Mouse (Mus musculus): Measurements from ENCODE around the gene Gm3252.
"Not testable (repeated sequence)": the region's sequence is repeated elsewhere in the genome, so short reads cannot be mapped to it uniquely, and the experiment has no call there.

Gene Gm3252

DNA sequence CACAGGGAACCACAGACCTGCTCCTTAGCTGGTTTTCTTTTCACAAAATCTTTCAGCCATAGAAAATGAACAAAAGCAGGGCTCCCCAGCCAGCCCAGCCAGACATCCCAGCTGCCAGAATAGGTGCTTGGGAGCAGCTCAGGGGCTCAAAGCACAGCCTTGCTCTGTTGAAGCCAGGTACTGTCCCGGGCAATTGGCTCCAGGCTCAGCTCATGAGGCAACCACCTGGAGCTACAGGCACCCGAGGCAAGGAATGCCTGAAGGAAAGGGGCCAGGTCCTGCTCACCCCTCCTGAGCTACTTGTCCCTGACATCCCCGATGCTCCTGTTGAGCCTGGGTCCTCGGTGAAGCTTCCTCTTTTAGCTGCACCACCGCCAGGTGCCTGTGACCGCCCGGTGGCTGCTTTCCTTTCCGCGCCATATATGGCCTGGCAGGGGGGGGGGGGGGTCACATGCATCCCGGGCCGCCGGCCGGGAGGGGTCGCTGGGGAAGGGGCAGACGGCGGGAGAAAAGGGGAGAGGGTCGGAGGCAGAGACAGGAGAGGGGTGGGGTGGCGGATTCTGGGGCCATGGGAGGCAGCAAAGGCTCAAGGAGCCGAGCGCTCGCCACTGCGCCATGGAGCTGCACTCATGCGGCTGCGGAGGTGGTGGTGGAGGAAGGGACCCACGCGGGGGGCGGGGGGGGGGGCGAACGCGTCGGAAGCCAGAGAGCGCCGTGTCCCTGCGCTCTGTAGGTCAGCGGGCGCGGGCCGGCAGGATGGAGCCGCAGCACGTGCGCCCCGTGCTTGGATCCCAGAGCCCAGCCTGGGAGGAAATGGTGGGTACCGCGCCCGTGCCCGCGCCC lies at the start of gene Gm3252:
Gm3252 (plus strand) TSS at position 738 of the 843 bp plus-strand sequence.
- DNase-seq (ENCODE audit: low spot score in 2 of 2) = not testable (repeated sequence)

DNA sequence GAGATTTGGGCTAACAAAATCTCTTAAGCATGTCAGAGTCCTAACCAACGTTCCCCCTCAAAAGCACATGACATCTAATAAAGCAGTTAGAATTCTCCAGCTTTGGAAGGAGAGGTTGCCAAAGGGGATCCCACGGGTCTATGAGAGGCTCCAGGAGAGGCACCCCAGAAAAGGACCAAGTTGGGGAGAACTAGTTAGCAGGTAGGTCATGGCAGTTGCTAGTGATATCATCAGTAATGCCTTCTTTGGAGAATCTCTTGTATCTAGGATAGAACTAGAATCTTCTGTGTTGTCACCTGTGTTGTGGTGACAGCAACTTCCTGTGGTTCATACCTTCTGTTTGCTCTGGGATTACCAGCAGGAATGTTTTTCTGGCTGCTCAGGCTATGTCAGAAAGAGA lies 17.6 kb upstream of the Gm3252 start, which contains the start of gene Gm7876:
Gm7876 (plus strand) TSS at position 301 of the 400 bp plus-strand sequence.
- DNase-seq (ENCODE audit: low spot score in 2 of 2) = not testable (repeated sequence)

DNA sequence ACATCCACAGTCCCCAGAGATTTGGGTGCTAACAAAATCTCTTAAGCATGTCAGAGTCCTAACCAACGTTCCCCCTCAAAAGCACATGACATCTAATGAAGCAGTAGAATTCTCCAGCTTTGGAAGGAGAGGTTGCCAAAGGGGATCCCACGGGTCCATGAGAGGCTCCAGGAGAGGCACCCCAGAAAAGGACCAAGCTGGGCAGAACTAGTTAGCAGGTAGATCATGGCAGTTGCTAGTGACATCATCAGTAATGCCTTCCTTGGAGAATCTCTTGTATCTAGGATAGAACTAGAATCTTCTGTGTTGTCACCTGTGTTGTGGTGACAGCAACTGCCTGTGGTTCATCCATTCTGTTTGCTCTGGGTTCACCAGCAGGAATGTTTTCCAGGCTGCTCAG lies 49.5 kb downstream of the Gm3252 start, which contains the start of gene Gm9602:
Gm9602 (plus strand) TSS at position 301 of the 400 bp plus-strand sequence.
- DNase-seq (ENCODE audit: low spot score in 2 of 2) = not testable (repeated sequence)
